Mouse (Mus musculus) embryo, embryonic 9.5 days (tissue): ENCODE measurements around the gene Chfr.

Source experiments
- DNase-seq: peaks from one replicate; pipeline ENCODE4 v3.0.0-alpha.2; 2017; ENCODE audit errors: extremely low spot score

Chfr gene

DNA sequence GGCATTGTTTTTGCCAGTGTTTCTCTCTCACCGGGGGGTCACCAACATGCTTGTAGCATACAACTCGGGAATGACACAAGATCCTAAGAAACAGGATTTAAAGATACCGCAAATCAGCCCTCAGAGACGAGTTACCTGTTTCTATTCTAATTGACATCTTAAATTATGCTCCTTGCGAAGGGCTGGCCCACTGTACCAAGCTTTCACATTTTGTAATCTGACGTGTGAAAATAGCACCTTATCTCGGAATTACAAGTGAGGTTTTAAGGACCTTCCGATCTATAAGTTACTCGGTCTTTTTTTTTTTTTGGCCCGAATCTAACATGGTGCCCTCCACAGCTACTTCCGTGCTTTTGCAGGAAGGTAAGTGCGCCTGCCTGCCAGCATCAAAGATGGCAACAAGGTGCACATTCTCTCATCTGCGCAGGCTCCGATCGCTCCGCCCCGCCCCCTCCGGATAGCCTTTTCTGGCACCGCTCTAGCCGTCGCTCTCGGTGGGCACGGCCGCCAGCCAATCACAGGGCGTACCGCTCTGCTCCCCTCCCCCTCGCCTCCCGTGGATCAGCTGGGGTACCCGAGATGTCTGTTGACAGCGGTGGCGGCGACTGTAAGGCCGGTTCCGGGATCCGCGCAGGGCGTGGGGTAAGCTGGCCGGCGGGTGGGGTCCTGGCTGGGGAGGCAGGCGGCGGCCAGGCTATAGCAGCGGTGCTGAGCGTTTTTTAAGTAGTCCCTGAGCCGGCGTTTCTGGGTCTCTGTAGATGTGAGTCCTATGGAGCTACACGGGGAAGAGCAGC, at the start of gene Chfr:
Gene Chfr, plus strand, starts transcription at position 550 of the 794 bp plus-strand sequence.
- peak; percentile 98 for DNase-seq

- no peak for DNase-seq
These were observed 49.3 kb upstream of the Chfr start for GRCm38 (mm10) chr5:110086161-110086866.

- no peak for DNase-seq
These were observed 44.1 kb upstream of the Chfr start for GRCm38 (mm10) chr5:110091546-110091945.

DNA sequence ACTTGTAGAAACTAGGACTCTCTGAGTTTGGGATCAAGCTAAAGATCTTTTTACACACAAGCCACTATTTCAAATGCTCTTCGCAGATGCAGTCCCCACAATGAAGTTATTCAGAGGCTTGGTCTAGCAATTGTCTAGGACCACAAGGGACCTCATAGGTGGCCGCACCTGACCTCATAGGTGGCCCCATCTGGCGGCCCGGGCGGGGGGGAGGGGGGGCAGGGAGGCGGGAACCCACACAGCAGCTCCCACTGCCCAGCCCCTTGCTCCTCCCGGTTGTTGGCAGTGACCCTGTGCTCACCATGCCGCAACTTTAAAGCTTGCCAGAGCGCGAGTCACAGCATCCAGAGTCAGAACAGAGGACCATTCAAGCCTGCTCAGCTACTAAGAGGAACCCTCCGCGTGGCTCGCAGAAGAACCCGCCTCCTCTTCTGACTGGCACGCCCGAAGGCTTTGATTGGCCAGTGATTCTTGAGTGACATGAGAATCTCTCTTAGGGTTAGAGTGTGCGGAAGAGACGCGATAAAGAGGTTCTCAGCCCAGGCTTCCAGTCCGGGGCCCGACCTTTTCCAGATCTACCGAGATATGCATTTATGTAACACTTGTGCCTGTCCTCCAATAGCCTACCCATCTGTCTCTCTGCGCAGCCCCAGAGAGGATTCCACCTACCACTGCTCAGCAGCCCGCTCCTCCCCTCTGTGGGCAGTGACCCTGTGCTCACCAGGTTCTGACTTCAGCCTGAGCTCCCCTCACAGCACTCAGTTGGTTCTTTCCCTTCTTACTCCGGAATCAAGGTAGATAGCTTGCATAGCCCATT, 41.4 kb upstream of the Chfr start, which contains the start of gene Gm35315:
Gene Gm35315, minus strand, starts transcription at position 391 of the 817 bp plus-strand sequence.
- peak; percentile 85 for DNase-seq

- no peak for DNase-seq
These were observed 40.8 kb upstream of the Chfr start for GRCm38 (mm10) chr5:110094847-110095213.

DNA sequence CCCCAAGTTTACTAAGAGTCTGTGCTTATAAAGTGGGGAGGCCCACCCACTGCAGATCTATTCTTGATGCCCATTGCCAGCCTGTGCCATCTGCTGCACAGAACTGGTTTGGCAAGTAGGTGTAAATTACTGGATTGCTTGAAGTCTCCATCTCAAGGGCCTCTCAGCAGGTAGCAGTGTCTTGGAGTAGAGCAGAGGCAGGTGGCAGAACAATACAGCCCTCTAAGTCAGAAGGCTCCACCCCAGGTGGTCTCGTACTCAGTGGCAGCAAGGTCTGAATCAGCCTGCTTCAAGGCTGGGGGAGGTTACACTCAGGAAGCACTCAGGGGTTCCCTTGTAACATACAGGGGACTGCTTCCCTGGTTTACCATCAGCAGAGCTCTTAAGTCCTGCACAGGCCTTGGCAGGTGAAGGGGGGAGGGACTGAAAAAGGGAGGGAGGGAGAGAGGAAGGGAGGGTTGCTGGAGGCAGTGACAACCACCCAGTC, 36.6 kb upstream of the Chfr start:
- no peak for DNase-seq

- peak; percentile 44 for DNase-seq
These were observed 35.7 kb upstream of the Chfr start, which contains the start of gene Plcxd1 for GRCm38 (mm10) chr5:110099656-110100580. TSS of gene Plcxd1 (plus strand) at chr5:110099969.

DNA sequence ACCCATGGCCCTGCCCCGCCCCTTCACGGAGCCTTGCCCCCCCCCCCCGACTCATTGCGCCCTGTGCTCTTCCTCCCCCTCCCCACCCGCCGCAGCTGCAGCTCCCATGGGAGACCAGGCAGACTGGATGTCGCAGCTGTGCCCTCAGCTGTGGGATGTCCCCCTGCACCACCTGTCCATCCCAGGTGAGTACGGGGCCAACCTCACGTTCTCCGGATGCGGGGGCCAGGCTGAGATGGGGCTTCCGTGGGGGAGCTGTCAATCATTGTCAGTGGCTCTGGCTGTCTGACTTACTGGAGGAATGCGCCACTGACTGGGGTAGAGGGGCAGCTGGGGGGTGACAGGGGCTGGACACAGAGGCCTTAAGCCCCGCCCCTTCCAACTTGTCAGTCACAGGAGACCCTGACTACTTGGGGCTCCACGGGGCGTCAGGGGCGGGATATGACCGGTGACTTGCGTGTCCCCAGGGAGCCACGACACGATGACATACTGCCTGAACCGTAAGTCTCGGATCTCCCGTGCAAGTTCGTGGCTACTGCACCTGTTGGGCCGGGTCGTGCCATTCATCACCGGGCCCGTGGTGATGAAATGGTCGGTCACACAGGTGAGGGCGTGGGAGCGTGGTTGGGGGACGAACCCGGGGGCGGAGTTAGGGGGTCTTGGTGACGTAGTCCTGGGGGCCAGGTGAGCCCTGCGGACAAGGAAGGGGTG, 34.6 kb upstream of the Chfr start:
- peak; percentile 45 for DNase-seq

GRCm38 (mm10) chr5:110101716-110102347, 33.8 kb upstream of the Chfr start:
- DNase-seq = peak; percentile 48

DNA sequence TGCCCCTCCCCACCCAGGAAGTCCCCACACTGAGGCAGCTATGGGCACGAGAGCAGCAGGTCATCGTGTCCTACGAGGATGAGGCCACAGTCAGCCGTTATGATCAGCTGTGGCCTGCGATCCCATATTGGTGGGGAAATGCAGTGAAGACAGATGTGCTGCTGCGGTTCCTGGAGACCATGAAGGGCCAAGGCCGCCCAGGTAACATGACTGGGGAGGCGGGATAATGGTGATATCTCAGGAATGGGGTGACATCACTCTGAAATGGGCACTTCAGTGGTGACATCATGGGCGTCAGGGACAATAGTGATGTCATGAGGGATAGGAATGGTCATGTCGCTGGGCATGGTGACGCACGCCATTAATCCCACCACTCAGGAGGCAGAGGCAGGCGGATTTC, 33.2 kb upstream of the Chfr start:
- DNase-seq = no peak

GRCm38 (mm10) chr5:110102853-110103625, 32.6 kb upstream of the Chfr start:
- no peak for DNase-seq

GRCm38 (mm10) chr5:110103901-110104615, 31.6 kb upstream of the Chfr start:
- DNase-seq = no peak

GRCm38 (mm10) chr5:110104616-110105380, 30.8 kb upstream of the Chfr start:
- no peak for DNase-seq

DNA sequence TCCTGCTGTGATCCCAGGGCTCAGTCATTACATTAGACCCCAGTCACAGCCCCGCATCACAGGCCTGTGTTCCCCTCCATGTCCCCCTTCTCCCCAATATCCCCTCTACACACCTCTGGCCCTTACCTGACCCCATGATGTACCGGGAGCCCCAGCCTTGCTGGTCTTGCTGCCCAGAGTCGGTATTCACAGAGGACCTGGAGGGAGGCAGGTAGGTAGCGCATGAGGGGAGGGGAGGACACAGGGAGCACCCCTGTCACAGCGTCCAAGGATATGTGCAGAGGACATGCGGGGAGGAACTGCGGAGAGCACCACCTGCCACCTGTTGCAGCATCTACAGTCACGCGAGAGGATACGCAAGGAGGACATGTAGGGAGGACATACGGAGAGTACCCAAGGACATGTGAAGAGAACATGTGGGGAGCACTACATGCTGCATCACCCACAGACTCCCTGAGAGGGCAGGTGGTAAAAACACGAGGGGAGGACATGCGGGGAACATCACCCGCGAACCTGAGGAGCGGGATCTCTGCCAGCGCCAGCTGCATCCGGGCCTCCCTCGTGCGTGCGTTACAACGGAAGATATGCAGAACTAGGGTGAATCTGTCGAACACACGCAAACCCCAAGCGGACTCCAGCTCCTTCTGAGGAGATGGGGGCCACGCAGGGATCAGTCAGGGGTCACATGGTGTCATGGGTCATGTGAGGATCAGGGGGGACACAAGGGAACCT, 29.3 kb upstream of the Chfr start:
- DNase-seq = no peak

GRCm38 (mm10) chr5:110106901-110107564, 28.6 kb upstream of the Chfr start:
- no peak for DNase-seq

- peak; percentile 94 for DNase-seq
These were observed 27.9 kb upstream of the Chfr start, which contains the start of gene Gtpbp6 for GRCm38 (mm10) chr5:110107581-110108304. TSS of gene Gtpbp6 (minus strand) at chr5:110108197.
